Mouse (Mus musculus): ENCODE measurements around the gene Gtf2f2. TPM values are rescaled to one million over a fixed set of nuclear protein-coding genes. Genes with fewer than 3 reads are reported as not detected.
A peak's percentile ranks its signal among the peaks of the same experiment; 100 is the strongest.

Gtf2f2 gene
- total and polyA plus RNA-seq, 3 experiments: 44.8 to 118 (median 90.6) TPM

GRCm38 (mm10) chr14:76051966-76052365 is 41.3 kb upstream of the Gtf2f2 start:
- Histone ChIP-seq H3K4me1 (ENCODE audit: control insufficient read depth in 1 of 2, insufficient read depth in 2 of 2) (peaks cover 4 to 21% of the 10 kb centered on the region in 2 experiments; a peak in 3 of 4 replicates), H3K9ac (ENCODE audit: insufficient read depth, low read depth) (no peak overlapping the region), H3K27ac (ENCODE audit: insufficient read depth, low read depth) (no peak overlapping the region), H3K79me2 (replicated peaks; ENCODE audit: control insufficient read depth, extremely low read depth, insufficient read depth, poor library complexity, severe bottlenecking) (no peaks in the 10 kb centered on the region), H3K27me3 (replicated peaks) (no peaks in the 10 kb centered on the region), H3K36me3 (replicated peaks in 1 of 2; ENCODE audit: control insufficient read depth in 1 of 2, insufficient read depth in 1 of 2, low read length in 1 of 2) (no peaks in the 10 kb centered on the region), H3K4me2 (ENCODE audit: insufficient read depth, low read depth, poor library complexity, severe bottlenecking) (peak overlapping the region; percentile 42), H3K9me3 (replicated peaks; ENCODE audit: low read length) (peaks cover 3% of the 10 kb centered on the region), H3K4me3 (replicated peaks in 1 of 3; ENCODE audit: low read depth in 2 of 3, low read length in 2 of 3, poor library complexity in 1 of 3) (no peak overlapping the region)
- dilution Hi-C loops (cut with MboI; ENCODE audit: extremely low pct_ligation_motif_present, extremely low pct_unique_long_range_greater_than_20kb, low sequenced_read_pairs): no loop called here
- TF ChIP-seq BHLHE40 (IDR thresholded peaks at IDR 0.05; ENCODE audit: low read depth, low read length): 0 out of 2 replicates have a peak, but pooled peaks have one; percentile 10
- peak; percentile 39; the same call in 1 of the 2 replicates for TF ChIP-seq EP300 (IDR thresholded peaks at IDR 0.05; ENCODE audit: low read length)
- no peak for TF ChIP-seq ZC3H11A (IDR thresholded peaks at IDR 0.05; ENCODE audit: low read depth, low read length)
- TF ChIP-seq MEF2A (IDR thresholded peaks at IDR 0.05; ENCODE audit: borderline replicate concordance, low read depth, low read length): 0 out of 2 replicates have a peak, but pooled peaks have one; percentile 12
- DNase-seq (ENCODE audit: extremely low read depth): peak; percentile 69
- in situ Hi-C loops (cut with MboI; ENCODE audit: low pct_ligation_motif_present, low pct_unique_long_range_greater_than_20kb, low sequenced_read_pairs): no loop called here

GRCm38 (mm10) chr14:76045767-76046166 is 35.1 kb upstream of the Gtf2f2 start:
- Histone ChIP-seq H3K9ac (ENCODE audit: insufficient read depth, low read depth) (no peak overlapping the region), H3K4me1 (ENCODE audit: control insufficient read depth in 1 of 2, insufficient read depth in 2 of 2) (peaks cover 9 to 29% of the 10 kb centered on the region in 2 experiments; a peak in 3 of 4 replicates), H3K36me3 (replicated peaks in 1 of 2; ENCODE audit: control insufficient read depth in 1 of 2, insufficient read depth in 1 of 2, low read length in 1 of 2) (no peaks in the 10 kb centered on the region), H3K4me2 (ENCODE audit: insufficient read depth, low read depth, poor library complexity, severe bottlenecking) (no peak overlapping the region), H3K9me3 (replicated peaks; ENCODE audit: low read length) (peaks cover 3% of the 10 kb centered on the region), H3K27ac (ENCODE audit: insufficient read depth, low read depth) (no peak overlapping the region), H3K27me3 (replicated peaks) (peaks cover 2% of the 10 kb centered on the region), H3K79me2 (replicated peaks; ENCODE audit: control insufficient read depth, extremely low read depth, insufficient read depth, poor library complexity, severe bottlenecking) (no peaks in the 10 kb centered on the region), H3K4me3 (replicated peaks in 1 of 3; ENCODE audit: low read depth in 2 of 3, low read length in 2 of 3, poor library complexity in 1 of 3) (no peak overlapping the region)
- in situ Hi-C loops (cut with MboI; ENCODE audit: low pct_ligation_motif_present, low pct_unique_long_range_greater_than_20kb, low sequenced_read_pairs) (no loop called here), dilution Hi-C loops (cut with MboI; ENCODE audit: extremely low pct_ligation_motif_present, extremely low pct_unique_long_range_greater_than_20kb, low sequenced_read_pairs) (no loop called here)
- DNase-seq (ENCODE audit: extremely low read depth): peak; percentile 62
- TF ChIP-seq MAFK (IDR thresholded peaks at IDR 0.05; ENCODE audit: insufficient replicate concordance, low read length): peak; percentile 74; the same call in 1 of the 2 replicates
- TF ChIP-seq MAX (IDR thresholded peaks at IDR 0.05; ENCODE audit: low read length): no peak
- TF ChIP-seq MEF2A (IDR thresholded peaks at IDR 0.05; ENCODE audit: borderline replicate concordance, low read depth, low read length): peak; percentile 78; the same call in 1 of the 2 replicates
- no peak for TF ChIP-seq KAT2A (IDR thresholded peaks at IDR 0.05; ENCODE audit: insufficient replicate concordance, low read length)
- TF ChIP-seq EP300 (IDR thresholded peaks at IDR 0.05; ENCODE audit: low read length): peak; percentile 52; the same call in 1 of the 2 replicates
- 0 out of 2 replicates have a peak, but pooled peaks have one; percentile 18 for TF ChIP-seq MYC (IDR thresholded peaks at IDR 0.05; ENCODE audit: low read depth, low read length)
- no peak for TF ChIP-seq UBTF (IDR thresholded peaks at IDR 0.05; ENCODE audit: low read depth, low read length)
- TF ChIP-seq RCOR1 (conservative IDR thresholded peaks at IDR 0.05; ENCODE audit: low read depth, low read length): no peak
- TF ChIP-seq ZKSCAN1 (IDR thresholded peaks at IDR 0.05; ENCODE audit: borderline replicate concordance, low read depth, low read length): no peak
- peak; percentile 87 for TF ChIP-seq IRF4 (IDR thresholded peaks at IDR 0.05; ENCODE audit: low read depth, low read length)
- peak; percentile 74 for TF ChIP-seq BHLHE40 (IDR thresholded peaks at IDR 0.05; ENCODE audit: low read depth, low read length)
- TF ChIP-seq SIN3A (IDR thresholded peaks at IDR 0.05; ENCODE audit: low read length): no peak
- TF ChIP-seq JUN (IDR thresholded peaks at IDR 0.05; ENCODE audit: insufficient read depth, low read depth, low read length): peak; percentile 15; the same call in 1 of the 2 replicates
- peak; percentile 52 for TF ChIP-seq JUND (conservative IDR thresholded peaks at IDR 0.05; ENCODE audit: low read depth, low read length)
- TF ChIP-seq ETS1 (conservative IDR thresholded peaks at IDR 0.05; ENCODE audit: low read depth, low read length): peak; percentile 41; the same call in 1 of the 2 replicates
- TF ChIP-seq CHD1 (IDR thresholded peaks at IDR 0.05; ENCODE audit: low read depth, low read length): no peak
- TF ChIP-seq PAX5 (IDR thresholded peaks at IDR 0.05; ENCODE audit: low read length): no peak
- no peak for TF ChIP-seq ZC3H11A (IDR thresholded peaks at IDR 0.05; ENCODE audit: low read depth, low read length)
- TF ChIP-seq GABPA (IDR thresholded peaks at IDR 0.05; ENCODE audit: insufficient replicate concordance, low read depth, low read length): no peak
